Mouse (Mus musculus) CH12.LX (cell line): ENCODE measurements around the gene Frat2. TPM values are rescaled to one million over a fixed set of nuclear protein-coding genes. Genes with fewer than 3 reads are reported as not detected.

Experiments
- DNase-seq: peaks from one replicate; pipeline ENCODE4 v3.0.0-alpha.2; 2013; ENCODE audit errors: extremely low read depth
- H3K27ac ChIP-seq: 2 replicates; pipeline ENCODE4 v1.5.1; 2012; ENCODE audit warnings: low read depth, mild to moderate bottlenecking, control low read depth, moderate library complexity; ENCODE audit not compliant: insufficient read depth
- H3K27me3 ChIP-seq: replicated peaks from 2 replicates; pipeline ENCODE3; 2012; ENCODE audit warnings: inconsistent platforms
- H3K36me3 ChIP-seq, 2 experiments: replicated peaks in 1 of 2; 2 replicates each; pipeline versions ENCODE3 to v1.6.1; 2012; ENCODE audit warnings: inconsistent platforms in 1 of 2, low read length in 1 of 2, mild to moderate bottlenecking in 1 of 2, mixed read lengths in 1 of 2, moderate library complexity in 1 of 2; ENCODE audit not compliant: control insufficient read depth in 1 of 2, insufficient read depth in 1 of 2
- H3K4me1 ChIP-seq, 2 experiments: 2 replicates each; pipeline ENCODE4 v1.6.1; 2012; ENCODE audit warnings: inconsistent platforms in 1 of 2, moderate library complexity in 1 of 2; ENCODE audit not compliant: insufficient read depth in 2 of 2, control insufficient read depth in 1 of 2
- H3K4me2 ChIP-seq: 2 replicates; pipeline ENCODE4 v1.6.1; 2012; ENCODE audit warnings: low read depth, mild to moderate bottlenecking, control low read depth; ENCODE audit not compliant: poor library complexity, insufficient read depth, severe bottlenecking
- H3K4me3 ChIP-seq, 3 experiments: fragments of 150-350 bp in 1 of 3; sonication (generic) in 1 of 3; replicated peaks in 1 of 3; 2 replicates each; pipeline versions ENCODE3 to v1.5.1; 2011 to 2012; ENCODE audit warnings: low read depth in 2 of 3, low read length in 2 of 3, mild to moderate bottlenecking in 2 of 3, moderate library complexity in 2 of 3, control low read depth in 1 of 3, improper control_type of control experiment in 1 of 3, inconsistent platforms in 1 of 3, mixed read lengths in 1 of 3; ENCODE audit not compliant: poor library complexity in 1 of 3
- H3K79me2 ChIP-seq: replicated peaks from 2 replicates; pipeline ENCODE4 v1.6.1; 2012; ENCODE audit warnings: mild to moderate bottlenecking, moderate library complexity; ENCODE audit not compliant: control insufficient read depth, poor library complexity, insufficient read depth, severe bottlenecking; ENCODE audit errors: extremely low read depth
- H3K9ac ChIP-seq: 2 replicates; pipeline ENCODE4 v1.6.1; 2012; ENCODE audit warnings: low read depth, mild to moderate bottlenecking, control low read depth, moderate library complexity; ENCODE audit not compliant: insufficient read depth
- H3K9me3 ChIP-seq: replicated peaks from 2 replicates; pipeline ENCODE3; 2012; ENCODE audit warnings: low read length, inconsistent platforms, mixed read lengths
- BHLHE40 ChIP-seq: IDR thresholded peaks from 2 replicates; pipeline ENCODE4 v1.6.1; 2011; ENCODE audit warnings: mild to moderate bottlenecking, low read depth, low read length, improper control_type of control experiment
- CHD1 ChIP-seq: IDR thresholded peaks from 2 replicates; pipeline ENCODE4 v1.6.1; 2012; ENCODE audit warnings: low read depth, low read length, improper control_type of control experiment, inconsistent platforms
- CHD2 ChIP-seq: IDR thresholded peaks from 2 replicates; pipeline ENCODE4 v1.6.1; 2011; ENCODE audit warnings: low read length, improper control_type of control experiment
- ELF1 ChIP-seq: IDR thresholded peaks from 2 replicates; pipeline ENCODE4 v1.6.1; 2014; ENCODE audit warnings: low read depth, mild to moderate bottlenecking, inconsistent platforms, low read length, improper control_type of control experiment
- EP300 ChIP-seq: IDR thresholded peaks from 2 replicates; pipeline ENCODE4 v1.6.1; 2011; ENCODE audit warnings: low read length, improper control_type of control experiment
- ETS1 ChIP-seq: conservative IDR thresholded peaks from 2 replicates; pipeline ENCODE4 v1.6.1; 2012; ENCODE audit warnings: low read depth, mild to moderate bottlenecking, inconsistent platforms, low read length, improper control_type of control experiment, moderate library complexity
- GABPA ChIP-seq: IDR thresholded peaks from 2 replicates; pipeline ENCODE4 v1.6.1; 2012; ENCODE audit warnings: low read depth, low read length, improper control_type of control experiment, inconsistent platforms; ENCODE audit not compliant: insufficient replicate concordance
- HCFC1 ChIP-seq: IDR thresholded peaks from 2 replicates; pipeline ENCODE4 v1.6.1; 2012; ENCODE audit warnings: low read depth, mild to moderate bottlenecking, inconsistent platforms, low read length, improper control_type of control experiment
- JUN ChIP-seq: IDR thresholded peaks from 2 replicates; pipeline ENCODE4 v1.6.1; 2011; ENCODE audit warnings: low read depth, mild to moderate bottlenecking, low read length, improper control_type of control experiment, moderate library complexity; ENCODE audit not compliant: insufficient read depth
- JUND ChIP-seq: conservative IDR thresholded peaks from 2 replicates; pipeline ENCODE4 v1.6.1; 2011; ENCODE audit warnings: low read depth, low read length, improper control_type of control experiment
- MAZ ChIP-seq: IDR thresholded peaks from 2 replicates; pipeline ENCODE4 v1.6.1; 2012; ENCODE audit warnings: low read depth, mild to moderate bottlenecking, inconsistent platforms, low read length, improper control_type of control experiment, moderate library complexity
- MEF2A ChIP-seq: IDR thresholded peaks from 2 replicates; pipeline ENCODE4 v1.6.1; 2014; ENCODE audit warnings: low read depth, mild to moderate bottlenecking, inconsistent platforms, low read length, improper control_type of control experiment, borderline replicate concordance
- MXI1 ChIP-seq: IDR thresholded peaks from 2 replicates; pipeline ENCODE4 v1.6.1; 2011; ENCODE audit warnings: mild to moderate bottlenecking, low read depth, low read length, improper control_type of control experiment
- MYC ChIP-seq: IDR thresholded peaks from 2 replicates; pipeline ENCODE4 v1.6.1; 2011; ENCODE audit warnings: low read depth, mild to moderate bottlenecking, improper control_type of control experiment, low read length
- POLR2A ChIP-seq: IDR thresholded peaks from 2 replicates; pipeline ENCODE4 v1.6.1; 2011; ENCODE audit warnings: low read depth, mild to moderate bottlenecking, improper control_type of control experiment, low read length
- POLR2AphosphoS2 ChIP-seq: IDR thresholded peaks from 2 replicates; pipeline ENCODE4 v1.6.1; 2011; ENCODE audit warnings: low read depth, low read length, improper control_type of control experiment
- RAD21 ChIP-seq: IDR thresholded peaks from 2 replicates; pipeline ENCODE4 v1.6.1; 2011; ENCODE audit warnings: low read depth, mild to moderate bottlenecking, low read length, improper control_type of control experiment, moderate library complexity
- RCOR1 ChIP-seq: conservative IDR thresholded peaks from 2 replicates; pipeline ENCODE4 v1.6.1; 2012; ENCODE audit warnings: low read depth, mild to moderate bottlenecking, inconsistent platforms, low read length, improper control_type of control experiment
- SIN3A ChIP-seq: IDR thresholded peaks from 2 replicates; pipeline ENCODE4 v1.6.1; 2012; ENCODE audit warnings: low read length, improper control_type of control experiment, inconsistent platforms
- SMC3 ChIP-seq: IDR thresholded peaks from 2 replicates; pipeline ENCODE4 v1.6.1; 2011; ENCODE audit warnings: low read depth, low read length, improper control_type of control experiment
- TBP ChIP-seq: conservative IDR thresholded peaks from 2 replicates; pipeline ENCODE4 v1.6.1; 2011; ENCODE audit warnings: low read depth, low read length, improper control_type of control experiment
- TCF12 ChIP-seq: IDR thresholded peaks from 2 replicates; pipeline ENCODE4 v1.6.1; 2014; ENCODE audit warnings: low read depth, mild to moderate bottlenecking, inconsistent platforms, low read length, improper control_type of control experiment
- UBTF ChIP-seq: IDR thresholded peaks from 2 replicates; pipeline ENCODE4 v1.6.1; 2012; ENCODE audit warnings: low read depth, mild to moderate bottlenecking, inconsistent platforms, low read length, improper control_type of control experiment, moderate library complexity
- USF1 ChIP-seq: IDR thresholded peaks from 2 replicates; pipeline ENCODE4 v1.6.1; 2014; ENCODE audit warnings: low read depth, mild to moderate bottlenecking, inconsistent platforms, low read length, improper control_type of control experiment
- USF2 ChIP-seq: conservative IDR thresholded peaks from 2 replicates; pipeline ENCODE4 v1.6.1; 2011; ENCODE audit warnings: low read depth, low read length, improper control_type of control experiment
- ZNF384 ChIP-seq: IDR thresholded peaks from 2 replicates; pipeline ENCODE4 v1.6.1; 2012; ENCODE audit warnings: low read depth, low read length, improper control_type of control experiment, inconsistent platforms
- dilution Hi-C: fragments of 300-500 bp; cut with MboI; formaldehyde crosslinking; loops from 2 replicates; pipeline ENCODE4 v1.14.3; 2020; ENCODE audit warnings: low sequenced_read_pairs; ENCODE audit not compliant: extremely low pct_unique_long_range_greater_than_20kb, extremely low pct_ligation_motif_present
- in situ Hi-C: fragments of 300-500 bp; cut with MboI; formaldehyde crosslinking; loops from 3 replicates; pipeline ENCODE4 v1.14.3; 2019; ENCODE audit warnings: low sequenced_read_pairs, low pct_ligation_motif_present, low pct_unique_long_range_greater_than_20kb, mixed read lengths
- polyA plus RNA-seq: library from polyadenylated mRNA; unstranded; fragments of >175 nt; gene quantifications from 2 replicates; pipeline ENCODE4 v1.2.1, GENCODE M21; 2012; ENCODE audit warnings: low read depth; ENCODE audit not compliant: insufficient read length
- total RNA-seq, 2 experiments: library from RNA; depleted of rRNA; stranded (reverse); fragments of 300-350 nt in 1 of 2; fragments of >200 nt in 1 of 2; gene quantifications; 2 replicates each; pipeline ENCODE4 v1.2.3; 2012 to 2014

The Frat2 gene
- total and polyA plus RNA-seq, 3 experiments = 0.55 to 1.3 (median 1.0) TPM

DNA sequence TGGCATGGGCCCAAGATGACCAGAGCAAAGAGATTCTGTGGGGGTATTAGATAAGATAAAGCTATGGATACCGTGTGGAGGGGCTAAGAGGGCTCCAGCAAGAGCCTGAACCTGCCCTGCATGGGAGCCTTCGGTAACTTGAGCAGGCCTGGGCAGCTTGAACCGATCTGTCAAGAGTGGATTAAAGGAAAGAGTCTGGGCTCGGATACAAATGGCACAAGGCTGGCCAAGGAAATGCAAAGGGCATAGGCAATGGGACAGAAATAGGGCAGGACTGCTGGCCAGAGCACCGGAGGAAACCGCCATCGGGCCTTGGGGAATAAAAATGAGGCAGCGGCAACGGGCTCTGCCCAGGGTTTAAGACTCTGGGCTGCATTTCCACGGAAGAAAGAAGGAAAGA is 30.6 kb downstream of the Frat2 start:
- no peaks in the 10 kb centered on the region for H3K79me2 ChIP-seq
- peaks cover 4 to 33% of the 10 kb centered on the region in 2 experiments; a peak in 3 of 4 replicates for H3K4me1 ChIP-seq
- dilution Hi-C loops = no loop called here
- H3K4me2 ChIP-seq = no peak overlapping the region
- H3K9me3 ChIP-seq = peaks cover 4% of the 10 kb centered on the region
- no peak for DNase-seq
- in situ Hi-C loops = no loop called here
- H3K27ac ChIP-seq = no peak overlapping the region
- H3K27me3 ChIP-seq = no peaks in the 10 kb centered on the region
- H3K36me3 ChIP-seq = no peaks in the 10 kb centered on the region
- TF ChIP-seq SMC3 = no peak
- TF ChIP-seq TBP = no peak
- TF ChIP-seq POLR2AphosphoS2 = no peak
- no peak for TF ChIP-seq POLR2A
- TF ChIP-seq GABPA = no peak
- no peak for TF ChIP-seq ZNF384
- TF ChIP-seq MXI1 = no peak
- no peak for TF ChIP-seq MYC
- TF ChIP-seq ELF1 = no peak
- no peak for TF ChIP-seq RAD21
- no peak for TF ChIP-seq ETS1
- TF ChIP-seq CHD2 = no peak
- TF ChIP-seq JUN = no peak
- no peak for TF ChIP-seq USF1
- TF ChIP-seq RCOR1 = no peak
- no peak for TF ChIP-seq USF2
- TF ChIP-seq MEF2A = no peak
- TF ChIP-seq HCFC1 = no peak
- H3K9ac ChIP-seq = no peak overlapping the region
- no peak overlapping the region for H3K4me3 ChIP-seq

DNA sequence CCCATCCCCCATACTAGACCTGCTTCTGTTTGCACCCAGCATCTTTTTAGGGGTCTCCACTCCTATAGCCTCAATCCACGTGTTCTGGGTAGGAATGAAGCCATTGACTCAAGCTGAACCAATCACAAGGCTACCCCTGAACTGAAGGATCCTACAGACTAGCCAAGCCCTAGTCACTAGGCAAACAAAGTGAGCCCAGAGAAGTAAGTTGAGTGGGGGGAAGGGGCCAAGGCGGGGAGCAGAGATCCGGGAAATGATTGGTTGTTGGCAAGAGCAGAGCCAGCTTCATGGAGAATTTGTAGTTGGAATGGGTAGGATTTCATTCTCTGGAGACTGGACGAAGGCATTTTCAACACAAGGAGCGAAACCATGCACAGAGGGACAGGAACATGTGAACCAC is 31.0 kb downstream of the Frat2 start:
- no peaks in the 10 kb centered on the region for H3K27me3 ChIP-seq
- dilution Hi-C loops = no loop called here
- no peak for TF ChIP-seq MEF2A
- no peak for TF ChIP-seq TCF12
- TF ChIP-seq CHD1 = no peak
- TF ChIP-seq EP300 = no peak
- no peak for TF ChIP-seq SIN3A
- no peak for TF ChIP-seq MAZ
- no peak for TF ChIP-seq JUND
- TF ChIP-seq BHLHE40 = no peak
- no peak for TF ChIP-seq HCFC1
- TF ChIP-seq UBTF = no peak
- TF ChIP-seq, all 38 proteins: peak for 0
- Histone ChIP-seq H3K79me2 (no peaks in the 10 kb centered on the region), H3K9ac (no peak overlapping the region), H3K36me3 (no peaks in the 10 kb centered on the region), H3K27ac (no peak overlapping the region), H3K4me2 (no peak overlapping the region), H3K9me3 (peaks cover 4% of the 10 kb centered on the region), H3K4me1 (peaks cover 4 to 33% of the 10 kb centered on the region in 2 experiments; a peak in 3 of 4 replicates), H3K4me3 (no peak overlapping the region)
- in situ Hi-C loops = no loop called here
- no peak for DNase-seq
